Mouse (Mus musculus) heart, embryonic 15.5 days (tissue): Measurements from ENCODE around the gene Adgrf5. TPM values are rescaled to one million over a fixed set of nuclear protein-coding genes. Genes with fewer than 3 reads are reported as not detected.

Source experiments
- ATAC-seq: fragments of 200-750 bp; cut with Nextera tagmentation; replicated peaks from 2 replicates; pipeline ENCODE4 v1.8.0; 2017; ENCODE audit warnings: low read depth, moderate TSS enrichment; ENCODE audit not compliant: insufficient number of reproducible peaks, insufficient read depth, low FRiP score
- H3K27ac ChIP-seq: fragments of 300-500 bp; sonication (generic); 2 replicates; pipeline ENCODE4 v1.5.1; 2015; ENCODE audit warnings: mild to moderate bottlenecking, inconsistent platforms
- H3K27me3 ChIP-seq: fragments of 300-500 bp; sonication (generic); 2 replicates; pipeline ENCODE4 v1.6.1; 2015; ENCODE audit warnings: inconsistent platforms
- H3K36me3 ChIP-seq: fragments of 300-500 bp; sonication (generic); 2 replicates; pipeline ENCODE4 v1.6.1; 2015; ENCODE audit warnings: mild to moderate bottlenecking, inconsistent platforms
- H3K4me1 ChIP-seq: fragments of 300-500 bp; sonication (generic); replicated peaks from 2 replicates; pipeline ENCODE4 v1.6.1; 2015; ENCODE audit warnings: inconsistent platforms
- H3K4me2 ChIP-seq: fragments of 300-500 bp; sonication (generic); 2 replicates; pipeline ENCODE4 v1.6.1; 2015; ENCODE audit warnings: inconsistent platforms, mild to moderate bottlenecking, moderate library complexity
- H3K4me3 ChIP-seq: fragments of 300-500 bp; sonication (generic); 2 replicates; pipeline ENCODE4 v1.5.1; 2015; ENCODE audit warnings: mild to moderate bottlenecking, inconsistent platforms
- H3K9ac ChIP-seq: fragments of 300-500 bp; sonication (generic); 2 replicates; pipeline ENCODE4 v1.6.1; 2015; ENCODE audit warnings: mild to moderate bottlenecking, inconsistent platforms
- H3K9me3 ChIP-seq: fragments of 300-500 bp; sonication (generic); replicated peaks from 2 replicates; pipeline ENCODE4 v1.6.1; 2016; ENCODE audit warnings: inconsistent platforms
- WGBS: fragments of 180-500 bp; shearing (Covaris S2); methylation state at CpG from one replicate; pipeline ENCODE4 v1.1.7; 2015; ENCODE audit warnings: mixed read lengths; 5-methylcytosine and 5-hydroxymethylcytosine counted together
- polyA plus RNA-seq: library from polyadenylated mRNA; unstranded; fragments of >200 nt; fragmentation: Nextera tagmentation; extraction: Ambion mirVana; gene quantifications from 2 replicates; pipeline ENCODE4 v1.2.1, GENCODE M21; 2015

The Adgrf5 gene
- polyA plus RNA-seq, 1 experiment from 2014 or later, result 20.5 TPM

- Histone ChIP-seq H3K4me3 (no peak overlapping the region), H3K9ac (no peak overlapping the region), H3K4me2 (no peak overlapping the region), H3K9me3 (no peaks in the 10 kb centered on the region), H3K36me3 (no peaks in the 10 kb centered on the region), H3K4me1 (no peaks in the 10 kb centered on the region), H3K27me3 (no peaks in the 10 kb centered on the region), H3K27ac (no peak overlapping the region)
- 59% methylated on average over 3 of the region's 3 CpGs for WGBS
- ATAC-seq, result no peak
Observed at GRCm38 (mm10) chr17:43501223-43501622, 141.0 kb downstream of the Adgrf5 start.

DNA sequence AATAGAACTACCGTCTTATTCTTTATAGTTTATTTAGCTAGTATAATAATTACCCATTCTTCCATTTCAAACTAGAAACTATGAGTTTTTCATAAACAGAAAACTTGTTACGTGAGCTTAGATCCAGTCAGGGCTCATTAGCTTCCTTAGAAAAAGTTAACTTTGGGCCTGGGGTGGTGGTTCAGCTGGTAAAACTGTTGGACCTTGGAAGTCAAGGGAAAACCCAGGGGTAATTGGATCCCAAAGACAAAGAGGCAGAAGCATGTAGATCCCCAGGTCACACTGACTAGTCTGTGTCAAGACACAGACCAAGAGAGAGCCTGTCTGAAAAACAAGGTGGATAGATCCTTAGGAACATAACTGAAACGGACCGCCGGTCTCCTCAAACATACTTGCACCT is 141.4 kb downstream of the Adgrf5 start:
- Histone ChIP-seq H3K36me3 (no peaks in the 10 kb centered on the region), H3K27me3 (no peaks in the 10 kb centered on the region), H3K4me3 (no peak overlapping the region), H3K9me3 (no peaks in the 10 kb centered on the region), H3K4me2 (no peak overlapping the region), H3K4me1 (no peaks in the 10 kb centered on the region), H3K27ac (no peak overlapping the region), H3K9ac (no peak overlapping the region)
- 86% methylated on average over 5 of the region's 5 CpGs for WGBS
- no peak for ATAC-seq

GRCm38 (mm10) chr17:43502592-43502991 is 142.3 kb downstream of the Adgrf5 start, which contains the start of gene Mep1a:
Mep1a (minus strand) TSS chr17:43502812.
- H3K4me3 ChIP-seq, result no peak within 1 kb of the TSS
- H3K9me3 ChIP-seq, result no peaks in the 10 kb centered on the region
- H3K9ac ChIP-seq, result no peak within 1 kb of the TSS
- no peak for ATAC-seq
- no peaks in the 10 kb centered on the region for H3K27me3 ChIP-seq
- no peak within 1 kb of the TSS for H3K27ac ChIP-seq
- H3K4me2 ChIP-seq, result no peak within 1 kb of the TSS
- no peaks in the 10 kb centered on the region for H3K36me3 ChIP-seq
- H3K4me1 ChIP-seq, result no peaks in the 10 kb centered on the region
- WGBS, result 90% methylated on average over 9 of the region's 9 CpGs

DNA sequence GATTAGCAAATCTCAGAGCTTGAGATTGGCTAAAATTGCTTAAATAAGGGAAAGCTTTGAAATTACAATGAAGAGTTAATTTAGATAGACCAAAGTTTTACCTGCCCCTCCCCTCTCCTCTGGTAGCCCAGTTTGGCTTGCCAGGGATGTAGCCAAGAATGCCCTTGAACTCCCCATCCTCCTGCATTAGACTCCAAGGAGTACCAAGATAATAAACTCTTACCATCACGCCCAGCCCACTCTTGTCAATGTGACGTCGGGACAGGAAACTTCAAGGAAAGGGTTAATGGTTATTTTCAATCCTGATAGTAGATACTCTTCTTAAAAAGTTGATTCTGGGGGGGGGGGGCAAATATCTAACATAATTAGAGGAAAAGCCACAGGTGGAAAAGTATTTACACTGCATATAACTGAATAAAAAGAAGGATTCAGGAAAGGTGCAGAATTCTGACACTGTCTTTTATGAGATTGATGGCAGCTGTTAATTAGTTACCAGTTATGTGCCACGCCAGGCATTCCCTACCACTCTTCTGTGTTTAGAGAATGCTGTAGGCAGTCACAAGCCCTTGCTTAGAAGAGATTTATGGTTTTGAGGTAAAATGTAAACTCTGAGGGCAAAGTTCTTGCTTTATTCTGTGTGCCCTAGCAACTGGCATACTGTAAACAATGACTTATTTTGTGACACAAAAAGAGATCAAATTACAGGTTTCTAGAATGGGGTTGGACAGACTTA is 143.8 kb downstream of the Adgrf5 start:
- H3K4me3 ChIP-seq, result no peak overlapping the region
- no peak overlapping the region for H3K27ac ChIP-seq
- no peak for ATAC-seq
- no peak overlapping the region for H3K4me2 ChIP-seq
- H3K9ac ChIP-seq, result no peak overlapping the region
- no peaks in the 10 kb centered on the region for H3K27me3 ChIP-seq
- H3K4me1 ChIP-seq, result no peaks in the 10 kb centered on the region
- H3K9me3 ChIP-seq, result no peaks in the 10 kb centered on the region
- 61% methylated on average over 4 of the region's 4 CpGs for WGBS
- no peaks in the 10 kb centered on the region for H3K36me3 ChIP-seq

DNA sequence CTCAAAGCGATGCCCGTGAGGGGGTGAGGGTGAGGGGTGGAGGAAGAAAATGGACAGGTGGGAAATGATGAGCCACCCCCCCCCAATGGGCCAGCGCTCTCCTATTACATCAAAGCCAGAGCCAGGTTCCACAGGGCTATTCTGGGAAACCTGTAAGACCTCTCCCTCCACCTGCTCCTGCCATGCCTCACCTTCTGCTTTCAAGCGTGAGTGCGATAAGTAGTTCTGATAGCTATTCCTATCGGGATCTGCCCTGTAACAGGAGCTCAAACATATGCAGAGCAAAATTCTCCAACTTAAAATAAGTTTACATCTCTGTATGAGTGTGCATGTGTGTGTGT is 144.3 kb downstream of the Adgrf5 start:
- Histone ChIP-seq H3K36me3 (no peaks in the 10 kb centered on the region), H3K4me2 (no peak overlapping the region), H3K9ac (no peak overlapping the region), H3K9me3 (no peaks in the 10 kb centered on the region), H3K4me1 (no peaks in the 10 kb centered on the region), H3K27me3 (no peaks in the 10 kb centered on the region), H3K4me3 (no peak overlapping the region), H3K27ac (no peak overlapping the region)
- 64% methylated on average over 6 of the region's 6 CpGs for WGBS
- ATAC-seq, result no peak

Other genes starting within 250 kb of the Adgrf5 start
- gene Adgrf1, start 90.1 kb upstream of the Adgrf5 start, polyA plus RNA-seq, result not detected in 2 replicates
- not detected in 2 replicates for gene Mep1a, start 142.4 kb downstream of the Adgrf5 start, polyA plus RNA-seq
- not detected in 2 replicates for gene Ankrd66, start 183.2 kb downstream of the Adgrf5 start, polyA plus RNA-seq
- gene Pla2g7, start 207.6 kb downstream of the Adgrf5 start, polyA plus RNA-seq, result 12.5 and 16.2 TPM in 2 replicates